Mouse (Mus musculus) gastrocnemius, adult 2 months (tissue): Measurements from ENCODE around the gene Alox15. TPM values are rescaled to one million over a fixed set of nuclear protein-coding genes. Genes with fewer than 3 reads are reported as not detected.
A peak's percentile ranks its signal among the peaks of the same experiment; 100 is the strongest.

Experiments
- DNase-seq: peaks from one replicate; pipeline ENCODE4 v3.0.0; 2022
- H3K27ac ChIP-seq: fragments of 200-600 bp; 2 replicates; pipeline ENCODE4 v1.8.1; 2022; ENCODE audit warnings: mild to moderate bottlenecking
- H3K4me3 ChIP-seq: fragments of 200-600 bp; 2 replicates; pipeline ENCODE4 v1.8.1; 2022; ENCODE audit warnings: mild to moderate bottlenecking, moderate library complexity
- CTCF ChIP-seq: fragments of 200-600 bp; IDR thresholded peaks from 2 replicates; pipeline ENCODE4 v1.8.1; 2022; ENCODE audit warnings: antibody characterized with exemption, mild to moderate bottlenecking, moderate library complexity
- intact Hi-C: fragments of 180-260 bp; cut with DNase I; formaldehyde crosslinking; loops from one replicate; pipeline ENCODE4 v1.15.1; 2025
- total RNA-seq, 2 experiments: library from RNA; stranded (reverse); gene quantifications; 2 replicates each; pipeline ENCODE4 v1.2.3; 2021

The Alox15 gene
- total RNA-seq, 2 experiments from 2014 or later: 0.17 TPM; not detected in 1

DNA sequence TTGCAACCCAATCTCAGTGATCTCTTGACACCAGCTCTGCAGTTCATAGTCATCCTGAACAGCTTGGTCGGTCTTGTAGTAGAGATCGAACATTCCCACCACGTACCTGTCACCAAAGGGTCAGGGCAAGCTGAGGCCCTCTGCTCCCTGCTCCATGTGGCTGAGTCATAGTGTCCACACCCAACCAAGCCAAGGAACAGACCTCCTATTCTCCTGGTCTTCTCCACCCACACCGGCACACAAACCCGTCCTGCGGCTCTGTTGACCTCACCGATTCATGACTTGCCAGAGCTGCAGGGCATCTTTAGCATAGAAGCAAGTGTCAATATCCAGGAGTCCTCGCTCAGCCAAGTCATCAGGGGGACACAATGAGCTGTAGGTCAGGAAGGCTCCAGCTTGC lies 6.3 kb downstream of the Alox15 start:
- intact Hi-C loops: no loop called here
- no peak for TF ChIP-seq CTCF
- Histone ChIP-seq H3K27ac (no peak overlapping the region), H3K4me3 (no peak overlapping the region)
- DNase-seq: no peak

DNA sequence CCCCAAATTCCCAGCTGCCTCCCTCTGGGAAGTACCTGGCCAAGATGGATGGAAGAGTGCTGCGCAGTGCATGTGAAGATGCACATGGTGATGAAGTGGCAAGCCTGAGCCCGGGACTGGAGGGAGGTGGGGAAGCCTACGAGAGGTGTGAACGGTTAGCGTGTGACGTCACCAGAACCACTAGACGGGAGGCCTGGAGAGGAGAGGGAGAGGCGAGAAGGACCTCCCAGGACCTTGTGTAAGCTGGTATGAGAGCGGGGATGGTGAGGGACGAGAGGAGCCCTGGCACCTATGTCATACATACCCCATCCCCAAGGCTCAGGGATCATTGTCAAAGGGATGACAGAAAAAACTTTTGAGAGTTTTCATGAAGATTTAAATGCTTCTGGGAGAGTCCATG lies 6.8 kb downstream of the Alox15 start:
- no peak overlapping the region for H3K27ac ChIP-seq
- TF ChIP-seq CTCF: no peak
- H3K4me3 ChIP-seq: no peak overlapping the region
- DNase-seq: no peak
- intact Hi-C loops: no loop called here

DNA sequence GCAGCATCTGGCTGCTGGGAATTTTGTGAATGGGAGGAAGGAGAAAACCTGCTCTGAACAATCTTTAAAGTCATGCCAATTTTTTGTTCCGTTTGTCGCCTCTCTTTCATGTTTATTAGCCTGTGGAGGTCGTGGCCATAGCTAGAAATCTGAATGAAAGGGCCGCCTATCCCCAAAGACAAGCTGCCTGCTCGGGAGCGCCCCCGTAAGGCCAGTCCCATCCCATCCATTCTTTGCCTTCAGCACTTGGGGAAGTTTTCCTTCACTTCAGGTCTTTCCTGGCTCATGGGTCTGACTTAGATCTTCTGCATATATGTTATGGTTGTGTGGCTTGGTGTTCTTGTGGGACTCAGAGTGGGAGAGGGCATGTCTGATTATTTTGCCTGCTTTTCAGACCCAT lies 12.3 kb downstream of the Alox15 start:
- no peak for TF ChIP-seq CTCF
- DNase-seq: no peak
- no peak overlapping the region for H3K4me3 ChIP-seq
- intact Hi-C loops: no loop called here
- H3K27ac ChIP-seq: no peak overlapping the region

DNA sequence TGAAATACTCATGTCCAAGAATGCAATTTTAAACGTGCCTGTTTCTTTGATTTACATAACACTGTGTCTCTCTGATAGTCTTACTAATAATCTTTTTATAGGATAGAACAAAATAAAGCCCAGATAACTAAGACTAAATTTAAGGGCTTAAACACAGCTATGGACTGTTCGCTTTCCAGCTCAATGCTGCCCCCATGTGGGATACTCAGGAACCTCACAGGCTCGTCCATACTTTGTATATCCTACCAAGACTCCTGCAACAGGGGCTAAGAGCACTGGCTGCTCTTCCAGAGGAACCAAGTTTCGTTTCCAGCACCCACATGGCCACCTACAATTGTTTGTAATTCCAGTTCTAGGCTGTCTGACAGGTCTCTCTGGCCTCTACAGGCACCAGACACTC lies 17.4 kb downstream of the Alox15 start:
- Histone ChIP-seq H3K4me3 (no peak overlapping the region), H3K27ac (no peak overlapping the region)
- peak; percentile 39 for DNase-seq
- TF ChIP-seq CTCF: peak; percentile 69
- intact Hi-C loops: no loop called here

DNA sequence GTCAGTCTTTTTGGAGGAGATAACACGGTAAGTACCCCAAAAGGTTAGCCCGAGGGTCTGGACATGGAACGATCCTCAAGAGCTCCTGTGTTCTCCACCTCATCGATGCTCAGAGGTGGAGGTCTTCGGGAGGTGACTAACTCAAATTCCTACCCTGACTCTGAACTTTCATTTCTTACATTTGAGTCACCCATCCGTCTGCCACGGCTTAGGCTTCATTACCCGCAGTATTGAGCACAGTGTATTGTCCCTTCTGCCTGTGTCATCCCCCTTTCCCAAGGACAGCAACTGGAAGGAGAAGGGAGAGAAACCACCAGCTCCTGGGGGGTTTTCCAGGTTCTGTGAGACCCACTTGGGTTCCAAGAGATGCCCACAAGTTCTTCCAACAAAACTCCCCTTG lies 27.1 kb downstream of the Alox15 start:
- TF ChIP-seq CTCF: no peak
- intact Hi-C loops: no loop called here

DNA sequence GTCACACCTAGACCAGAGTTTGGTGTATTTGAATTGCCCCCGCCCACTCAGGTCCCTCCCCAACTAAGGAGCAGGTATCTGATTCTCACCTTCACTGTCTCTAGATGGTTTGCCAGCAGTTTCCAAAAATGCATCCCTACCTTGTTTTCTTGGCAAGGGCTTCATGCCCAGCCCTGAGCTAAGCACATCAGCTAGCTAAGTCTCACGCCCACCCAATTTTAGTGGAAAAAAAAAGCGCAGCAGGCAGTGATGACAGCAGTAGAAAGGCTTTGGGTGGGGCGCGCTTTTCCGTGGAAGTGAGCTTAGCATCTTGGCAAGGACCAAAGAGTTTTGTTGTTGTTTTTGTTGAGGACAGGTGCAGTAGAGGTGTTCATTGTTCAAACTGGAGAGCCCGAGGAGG lies 29.3 kb downstream of the Alox15 start, which contains the start of gene Alox12e:
TSS of gene Alox12e (minus strand) at position 101 of the 400 bp plus-strand sequence.
- no peak for DNase-seq
- H3K27ac ChIP-seq: no peak within 1 kb of the TSS
- no peak for TF ChIP-seq CTCF
- H3K4me3 ChIP-seq: no peak within 1 kb of the TSS
- intact Hi-C loops: no loop called here

More for the DNA sequence above, 27.1 kb downstream of the Alox15 start:
- H3K4me3 ChIP-seq: no peak overlapping the region
- DNase-seq: no peak
- no peak overlapping the region for H3K27ac ChIP-seq

DNA sequence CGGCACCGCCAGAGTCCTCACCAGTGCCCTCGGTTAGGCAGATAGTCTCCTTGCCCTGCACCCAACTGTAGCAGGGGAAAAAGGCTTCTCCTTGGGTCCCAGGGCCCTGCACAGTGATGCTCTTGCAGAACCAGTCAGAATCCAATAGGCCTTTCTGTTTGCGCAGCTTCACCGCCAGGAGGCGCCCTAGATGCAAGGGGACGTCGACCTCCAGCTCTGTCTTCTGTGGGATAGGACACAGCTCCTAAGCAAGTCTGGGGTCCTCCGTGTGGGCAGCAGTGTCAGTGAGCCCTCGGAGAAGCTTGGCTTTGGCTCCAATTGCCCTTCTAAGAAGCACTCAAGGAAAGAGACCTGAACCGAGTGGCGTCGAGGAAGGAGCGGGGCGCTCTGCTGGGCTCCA lies 30.2 kb downstream of the Alox15 start:
- Histone ChIP-seq H3K4me3 (no peak overlapping the region), H3K27ac (no peak overlapping the region)
- intact Hi-C loops: no loop called here
- peak; percentile 40 for DNase-seq
- TF ChIP-seq CTCF: peak; percentile 71

DNA sequence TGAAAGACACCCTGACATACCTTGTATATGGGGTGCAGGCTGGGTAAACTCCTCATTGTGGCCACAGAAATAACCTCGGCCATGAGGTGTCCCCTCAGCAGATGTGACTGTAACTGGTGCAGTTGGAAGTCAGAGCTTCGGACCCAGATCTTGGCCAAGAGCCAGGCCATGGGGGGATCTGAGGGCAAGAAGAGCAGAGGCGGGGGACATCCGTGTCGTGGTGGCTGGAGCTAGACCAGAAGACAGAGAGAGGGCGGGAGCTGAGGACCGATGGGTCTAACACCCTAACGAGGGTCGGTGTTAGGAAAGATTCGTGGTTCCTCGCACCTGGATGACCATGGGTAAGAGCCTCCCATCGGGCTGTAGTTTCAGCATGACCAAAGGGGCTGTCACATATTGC lies 32.2 kb downstream of the Alox15 start:
- no peak for TF ChIP-seq CTCF
- H3K4me3 ChIP-seq: no peak overlapping the region
- no peak overlapping the region for H3K27ac ChIP-seq
- intact Hi-C loops: no loop called here
- no peak for DNase-seq

DNA sequence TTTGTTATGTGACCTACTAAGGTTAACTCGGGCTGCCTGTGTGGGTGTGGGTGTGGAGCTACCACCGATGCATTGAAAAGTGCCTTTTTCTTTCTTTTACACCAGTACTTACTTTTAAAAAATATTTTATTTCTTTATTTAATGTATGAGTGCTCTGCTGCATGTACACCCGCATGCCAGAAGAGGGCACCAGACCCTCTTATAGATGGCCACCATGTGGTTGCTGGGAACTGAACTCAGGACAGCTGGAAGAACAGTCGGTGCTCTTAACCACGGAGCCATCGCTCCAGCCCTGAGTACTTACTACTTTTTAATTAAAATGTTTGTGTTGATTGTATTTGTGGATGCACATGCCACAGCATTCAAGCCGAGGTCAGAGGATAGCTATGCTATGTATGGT lies 38.0 kb downstream of the Alox15 start:
- intact Hi-C loops: no loop called here
- DNase-seq: no peak
- Histone ChIP-seq H3K27ac (no peak overlapping the region), H3K4me3 (no peak overlapping the region)
- peak; percentile 65 for TF ChIP-seq CTCF

DNA sequence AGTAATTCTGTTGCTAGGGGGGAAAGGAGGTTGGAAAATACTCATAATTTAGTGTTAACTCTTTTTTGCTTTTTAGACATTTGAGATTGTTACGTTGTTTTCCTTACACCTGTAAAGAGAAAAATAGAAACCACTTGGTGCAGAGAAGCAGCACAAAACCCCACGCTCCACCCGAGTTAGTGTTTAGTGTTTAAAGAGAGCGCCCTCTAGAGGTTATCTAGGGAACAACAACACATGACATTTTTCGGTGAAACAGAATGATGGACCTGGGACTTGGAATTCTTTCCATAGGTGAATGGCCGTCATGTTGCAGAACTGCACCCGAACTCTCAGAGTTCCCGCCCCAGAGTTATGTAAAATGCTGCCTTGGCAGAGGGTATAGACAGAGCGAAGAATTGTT lies 42.5 kb downstream of the Alox15 start:
- peak; percentile 85 for TF ChIP-seq CTCF
- Histone ChIP-seq H3K27ac (no peak overlapping the region), H3K4me3 (no peak overlapping the region)
- intact Hi-C loops: loop anchor here (1.0 kb wide), 1 partner anchor 54 kb away; the partner anchor contains the start of gene Alox12
- DNase-seq: peak; percentile 39

DNA sequence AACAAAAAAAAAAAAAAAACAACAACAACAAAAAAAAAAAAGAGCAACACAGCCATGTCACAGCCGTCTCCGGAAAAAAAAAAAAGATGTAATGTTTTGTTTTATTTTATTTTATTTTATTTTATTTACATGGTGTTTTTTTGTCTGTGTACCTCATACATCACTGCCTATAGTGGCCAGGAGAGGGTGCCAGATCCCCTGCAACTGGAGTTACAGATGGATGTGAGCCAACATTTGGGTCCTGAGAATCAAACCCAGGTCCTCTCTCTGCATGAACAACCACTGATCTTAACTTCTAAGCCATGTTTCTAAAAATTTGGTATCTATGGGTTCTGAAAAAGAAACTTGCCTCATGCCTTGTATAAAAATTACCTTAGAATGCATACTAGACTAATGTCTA lies 43.5 kb downstream of the Alox15 start:
- Histone ChIP-seq H3K27ac (no peak overlapping the region), H3K4me3 (no peak overlapping the region)
- TF ChIP-seq CTCF: peak; percentile 32
- intact Hi-C loops: no loop called here
- DNase-seq: no peak

DNA sequence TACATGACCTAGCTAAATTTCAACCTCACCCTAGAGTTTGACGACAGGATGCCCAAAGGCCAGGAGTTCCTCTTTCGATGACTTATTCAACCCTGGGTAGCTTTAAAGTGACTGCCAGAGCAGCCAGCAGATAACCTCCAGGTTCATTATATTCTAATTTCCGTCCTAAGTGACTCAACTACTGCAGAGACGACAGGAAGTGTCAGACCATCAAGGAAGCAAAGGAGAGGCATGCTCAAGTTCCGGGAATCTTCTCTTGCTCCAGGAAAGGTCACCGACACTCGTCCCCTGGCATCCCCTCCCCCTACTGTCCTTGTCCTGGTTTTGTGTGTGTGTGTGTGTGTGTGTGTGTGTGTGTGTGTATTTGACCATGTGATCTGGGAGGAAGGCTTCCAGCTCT lies 45.7 kb downstream of the Alox15 start:
- TF ChIP-seq CTCF: no peak
- Histone ChIP-seq H3K27ac (no peak overlapping the region), H3K4me3 (no peak overlapping the region)
- intact Hi-C loops: no loop called here
- DNase-seq: no peak

DNA sequence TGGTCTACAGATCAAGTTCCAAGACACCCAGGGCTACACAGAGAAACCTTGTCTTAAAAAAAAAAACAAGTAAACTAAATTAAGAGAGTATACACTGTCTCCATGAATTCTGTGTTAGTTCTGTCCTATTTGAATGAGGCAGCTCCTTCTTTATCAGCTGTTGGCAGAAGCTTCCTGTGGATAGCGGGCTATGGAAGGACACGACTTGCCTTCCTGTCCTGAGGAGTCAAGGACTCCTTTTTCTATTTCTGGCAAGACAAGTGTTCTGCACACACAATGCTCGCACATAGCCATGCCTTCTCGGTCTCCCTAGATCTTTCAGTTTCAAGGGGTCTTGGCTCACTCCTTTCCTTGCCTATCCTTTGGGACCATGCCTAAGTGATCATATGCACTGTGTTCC lies 49.5 kb downstream of the Alox15 start:
- Histone ChIP-seq H3K4me3 (no peak overlapping the region), H3K27ac (no peak overlapping the region)
- no peak for DNase-seq
- TF ChIP-seq CTCF: no peak
- intact Hi-C loops: no loop called here

DNA sequence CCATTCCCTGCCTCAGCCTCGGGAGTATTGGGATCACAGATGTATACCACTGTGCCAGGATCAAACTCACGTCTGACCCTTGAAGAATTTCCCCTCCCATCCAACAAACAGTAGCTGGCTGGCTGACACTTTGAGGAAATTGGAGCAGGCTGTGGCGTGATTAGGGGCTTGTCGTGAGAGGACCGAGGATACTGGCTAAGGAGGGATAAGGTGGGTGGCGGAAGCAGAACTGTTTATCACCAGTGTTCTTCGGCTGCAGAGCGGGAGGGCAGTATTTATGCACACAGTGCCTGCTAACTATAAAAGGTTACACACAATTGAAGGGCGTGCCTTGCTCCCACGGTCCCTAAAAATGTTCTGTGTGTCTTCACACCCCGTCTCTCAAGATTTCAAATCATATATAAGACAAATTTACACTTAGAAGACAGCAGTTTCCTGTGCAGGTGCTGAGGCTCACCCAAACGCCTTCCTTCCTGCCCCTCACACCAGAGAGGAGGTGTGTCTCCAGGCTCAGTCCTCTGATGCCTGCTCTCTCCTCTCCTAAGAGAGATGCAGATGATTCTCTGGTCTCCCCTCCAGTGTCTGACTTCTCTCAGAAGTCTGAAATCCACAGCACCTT lies 53.9 kb downstream of the Alox15 start:
- peak overlapping the region; percentile 39 for H3K4me3 ChIP-seq
- intact Hi-C loops: no loop called here
- DNase-seq: no peak
- H3K27ac ChIP-seq: peak overlapping the region; percentile 43; the same call in 1 of the 2 replicates
- no peak for TF ChIP-seq CTCF

DNA sequence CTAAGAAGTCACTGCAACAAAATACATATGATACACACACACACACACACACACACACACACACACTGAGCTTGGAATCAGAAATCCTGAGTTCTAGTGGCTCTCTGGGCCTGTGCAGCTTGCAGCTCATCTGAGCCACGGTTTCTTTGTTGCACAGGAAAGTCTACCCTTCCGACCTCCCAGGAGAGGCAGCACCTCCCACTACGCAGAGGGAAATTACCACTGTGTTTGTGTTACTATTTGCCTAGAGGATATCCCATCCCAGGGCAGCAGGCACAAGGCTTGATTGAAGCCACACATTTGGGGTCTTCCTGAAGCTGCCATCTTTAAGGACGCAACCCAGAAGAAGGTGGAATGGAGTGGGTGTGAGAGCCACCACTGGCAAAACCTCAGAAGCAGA lies 54.4 kb downstream of the Alox15 start:
- intact Hi-C loops: no loop called here
- peak overlapping the region; percentile 39 for H3K4me3 ChIP-seq
- H3K27ac ChIP-seq: peak overlapping the region; percentile 43; the same call in 1 of the 2 replicates
- no peak for DNase-seq
- TF ChIP-seq CTCF: no peak

Other genes with a start within 250 kb of the Alox15 start
- gene Mgl2, start 221.7 kb downstream of the Alox15 start, total RNA-seq: 1 to 10 TPM in 1 of 2 experiments, under 1 TPM in 1; 0.94 to 3.3 TPM
- 1 to 10 TPM; 2.1 to 2.7 TPM for gene Clec10a, start 195.8 kb downstream of the Alox15 start, total RNA-seq
- gene Slc16a11, start 139.3 kb downstream of the Alox15 start, total RNA-seq: not detected
- gene Slc16a13, start 131.0 kb downstream of the Alox15 start, total RNA-seq: under 1 TPM; 0.28 to 0.67 TPM
- gene Bcl6b, start 122.2 kb downstream of the Alox15 start, total RNA-seq: 1 to 10 TPM; 1.4 to 2.6 TPM
- gene 0610010K14Rik, start 114.1 kb downstream of the Alox15 start, total RNA-seq: 10 to 100 TPM; 33.4 to 37.0 TPM
- 1 to 10 TPM; 3.7 to 4.4 TPM for gene Gm21988, start 112.2 kb downstream of the Alox15 start, total RNA-seq
- 100 to 1,000 TPM; 109 to 117 TPM for gene Rnasek, start 112.2 kb downstream of the Alox15 start, total RNA-seq
- gene Alox12, start 96.7 kb downstream of the Alox15 start, total RNA-seq: 1 to 10 TPM; 1.0 to 1.8 TPM
- not detected for gene Alox12e, start 29.4 kb downstream of the Alox15 start, total RNA-seq
- gene Pelp1, start 58.0 kb upstream of the Alox15 start, total RNA-seq: 10 to 100 TPM; 18.5 to 18.7 TPM
- gene Arrb2, start 80.6 kb upstream of the Alox15 start, total RNA-seq: 1 to 10 TPM; 8.3 to 8.4 TPM
- gene Med11, start 99.9 kb upstream of the Alox15 start, total RNA-seq: 1 to 10 TPM; 4.9 to 6.4 TPM
- under 1 TPM in 1 of 2 experiments, not detected in 1; 0.75 TPM for gene Zmynd15, start 107.4 kb upstream of the Alox15 start, total RNA-seq
- 1 to 10 TPM; 1.2 to 1.4 TPM for gene Cxcl16, start 108.0 kb upstream of the Alox15 start, total RNA-seq
- not detected for gene Tm4sf5, start 153.2 kb upstream of the Alox15 start, total RNA-seq
- gene Vmo1, start 162.6 kb upstream of the Alox15 start, total RNA-seq: not detected
- gene Gltpd2, start 167.2 kb upstream of the Alox15 start, total RNA-seq: not detected
- 100 to 1,000 TPM; 229 to 241 TPM for gene Psmb6, start 173.3 kb upstream of the Alox15 start, total RNA-seq
- gene Gm40193, start 180.9 kb upstream of the Alox15 start, total RNA-seq: not detected
- gene Pld2, start 188.0 kb upstream of the Alox15 start, total RNA-seq: 10 to 100 TPM; 15.8 to 18.2 TPM
- 10 to 100 TPM; 33.7 to 34.7 TPM for gene Mink1, start 210.8 kb upstream of the Alox15 start, total RNA-seq